9 mouse cellular contexts compared by ENCODE assay signal in the genomic region with DNA sequence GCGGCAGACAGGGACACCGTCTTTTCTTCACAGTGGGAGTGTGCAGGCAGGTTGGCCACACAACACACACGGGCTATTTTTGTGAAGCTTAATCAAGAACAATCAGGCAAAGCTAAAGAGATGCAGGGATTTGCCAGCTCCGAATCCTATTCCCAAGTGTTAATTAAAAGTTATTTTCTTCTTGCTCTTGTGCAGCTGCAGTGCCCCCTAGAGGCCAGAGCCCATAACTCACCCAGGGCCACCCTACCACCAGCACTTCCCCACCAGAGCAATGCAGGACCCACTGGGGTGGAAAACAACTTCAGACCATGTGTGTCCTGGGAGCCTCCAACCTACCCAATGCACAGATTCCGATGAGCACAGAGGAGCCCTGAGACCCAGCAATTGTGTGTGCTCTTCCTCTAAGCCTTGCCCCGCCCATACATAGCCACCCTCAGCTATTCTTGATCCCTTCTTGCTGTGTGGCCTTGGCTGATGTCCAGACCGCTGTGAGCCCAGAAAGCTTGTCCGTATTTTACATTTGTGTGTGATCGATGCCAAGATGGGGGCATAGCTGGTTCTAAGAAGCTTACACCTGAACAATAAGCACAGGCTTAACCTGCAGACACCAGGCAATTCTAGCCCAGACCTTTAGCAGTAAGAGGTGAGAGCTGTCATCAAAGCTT.
DNase-seq lines count a peak whose midpoint lies in the region; ATAC-seq lines count a peak whose summit lies in the region.
"Had no signal": no experiment of that assay in that cellular context is flagged by ENCODE, and none has a peak within 500 bp of the region (broad histone marks: within the 10 kb centered on the region; RNA-seq: fewer than 3 reads in every experiment).

No protein-coding gene starts in this region.

- no peak overlapping the region for H3K9ac ChIP-seq in midbrain, embryonic 15.5 days
- H3K9ac ChIP-seq in embryonic facial prominence, embryonic 11.5 days (replicated peaks; ENCODE audit: low read length): no peak overlapping the region

- DNase-seq in cerebellum, adult 11 months: peak; percentile 35
- DNase-seq in cerebellum, adult 9-11 months: no peak
- peak; percentile 51 for DNase-seq in midbrain, embryonic 10.5 days (ENCODE audit: low spot score)
- DNase-seq in adrenal gland, adult 2 months: peak; percentile 51
- DNase-seq in embryonic facial prominence, embryonic 11.5 days (ENCODE audit: low spot score): peak; percentile 49
- DNase-seq in left cerebral cortex, postnatal 4 days: peak; percentile 66
- DNase-seq in thymus, postnatal 14 days: peak; percentile 58

- H3K27ac ChIP-seq in midbrain, embryonic 10.5 days (replicated peaks): no peak overlapping the region
- no peak overlapping the region for H3K27ac ChIP-seq in midbrain, embryonic 15.5 days
- no peak overlapping the region for H3K27ac ChIP-seq in embryonic facial prominence, embryonic 11.5 days (replicated peaks; ENCODE audit: low read depth, low read length)

- no peak overlapping the region for H3K4me2 ChIP-seq in midbrain, embryonic 15.5 days
- H3K4me2 ChIP-seq in embryonic facial prominence, embryonic 11.5 days (ENCODE audit: low read depth, low read length): no peak overlapping the region

- intact Hi-C loops in left cerebral cortex, postnatal 4 days (cut with DNase I): loop anchor here (5.0 to 10.0 kb wide), 2 partner anchors 433 to 1370 kb away; partner anchors contain the start of gene Cdh4

- no peak for ATAC-seq in midbrain, embryonic 15.5 days (replicated peaks)
- ATAC-seq in embryonic facial prominence, embryonic 11.5 days (replicated peaks; ENCODE audit: insufficient number of reproducible peaks, low FRiP score, low TSS enrichment, low read depth): no peak

- no peaks in the 10 kb centered on the region for H3K27me3 ChIP-seq in midbrain, embryonic 10.5 days (ENCODE audit: low read depth, poor library complexity, severe bottlenecking)
- no peaks in the 10 kb centered on the region for H3K27me3 ChIP-seq in midbrain, embryonic 15.5 days (replicated peaks)
- H3K27me3 ChIP-seq in embryonic facial prominence, embryonic 11.5 days (ENCODE audit: control insufficient read depth, insufficient read depth, low read length): no peaks in the 10 kb centered on the region

- H3K9me3 ChIP-seq in midbrain, embryonic 10.5 days (replicated peaks): no peaks in the 10 kb centered on the region
- H3K9me3 ChIP-seq in midbrain, embryonic 15.5 days: no peaks in the 10 kb centered on the region
- H3K9me3 ChIP-seq in embryonic facial prominence, embryonic 11.5 days (replicated peaks; ENCODE audit: control insufficient read depth, low read length): no peaks in the 10 kb centered on the region

- WGBS in midbrain, embryonic 10.5 days: 76% methylated on average over 9 of the region's 9 CpGs
- 56% methylated on average over 9 of the region's 9 CpGs for WGBS in midbrain, embryonic 15.5 days
- 71% methylated on average over 9 of the region's 9 CpGs for WGBS in embryonic facial prominence, embryonic 11.5 days

- H3K36me3 ChIP-seq in midbrain, embryonic 10.5 days: no peaks in the 10 kb centered on the region
- no peaks in the 10 kb centered on the region for H3K36me3 ChIP-seq in midbrain, embryonic 15.5 days (replicated peaks)
- H3K36me3 ChIP-seq in embryonic facial prominence, embryonic 11.5 days (replicated peaks; ENCODE audit: control insufficient read depth, insufficient read depth, low read depth, low read length): no peaks in the 10 kb centered on the region

- H3K4me1 ChIP-seq in midbrain, embryonic 10.5 days: no peaks in the 10 kb centered on the region
- no peaks in the 10 kb centered on the region for H3K4me1 ChIP-seq in midbrain, embryonic 15.5 days
- no peaks in the 10 kb centered on the region for H3K4me1 ChIP-seq in embryonic facial prominence, embryonic 11.5 days (ENCODE audit: control insufficient read depth, insufficient read depth, low read length)

- H3K4me3 ChIP-seq in midbrain, embryonic 10.5 days: no peak overlapping the region
- no peak overlapping the region for H3K4me3 ChIP-seq in midbrain, embryonic 15.5 days
- no peak overlapping the region for H3K4me3 ChIP-seq in embryonic facial prominence, embryonic 11.5 days (ENCODE audit: low read depth, low read length)
- H3K4me3 ChIP-seq: myocyte had no signal
